Mouse (Mus musculus) lung, embryonic 16.5 days (tissue): Measurements from ENCODE around the gene Eif4enif1. TPM values are rescaled to one million over a fixed set of nuclear protein-coding genes. Genes with fewer than 3 reads are reported as not detected.
"Not testable (repeated sequence)": the region's sequence is repeated elsewhere in the genome, so short reads cannot be mapped to it uniquely, and the experiment has no call there.

ENCODE experiments used
- ATAC-seq: fragments of 200-750 bp; cut with Nextera tagmentation; 2 replicates; pipeline ENCODE4 v1.8.0; 2017; ENCODE audit warnings: low read depth, mild to moderate bottlenecking, moderate library complexity
- H3K27ac ChIP-seq: fragments of 300-500 bp; sonication (generic); 2 replicates; pipeline ENCODE4 v1.5.1; 2014; ENCODE audit warnings: mild to moderate bottlenecking, control low read depth, low read length
- H3K27me3 ChIP-seq: fragments of 300-500 bp; sonication (generic); 2 replicates; pipeline ENCODE4 v1.6.1; 2014; ENCODE audit warnings: low read depth, low read length, mixed read lengths; ENCODE audit not compliant: control insufficient read depth, insufficient read depth
- H3K36me3 ChIP-seq: fragments of 300-500 bp; sonication (generic); 2 replicates; pipeline ENCODE4 v1.6.1; 2014; ENCODE audit warnings: low read length; ENCODE audit not compliant: control insufficient read depth, insufficient read depth
- H3K4me1 ChIP-seq: fragments of 300-500 bp; sonication (generic); replicated peaks from 2 replicates; pipeline ENCODE4 v1.6.1; 2014; ENCODE audit warnings: low read length, mixed read lengths; ENCODE audit not compliant: control insufficient read depth, insufficient read depth
- H3K4me2 ChIP-seq: fragments of 300-500 bp; sonication (generic); 2 replicates; pipeline ENCODE4 v1.6.1; 2014; ENCODE audit warnings: low read depth, low read length, control low read depth
- H3K4me3 ChIP-seq: fragments of 300-500 bp; sonication (generic); 2 replicates; pipeline ENCODE4 v1.5.1; 2014; ENCODE audit warnings: mild to moderate bottlenecking, low read length, control low read depth
- H3K9ac ChIP-seq: fragments of 300-500 bp; sonication (generic); 2 replicates; pipeline ENCODE4 v1.6.1; 2014; ENCODE audit warnings: low read length, control low read depth
- H3K9me3 ChIP-seq: fragments of 300-500 bp; sonication (generic); 2 replicates; pipeline ENCODE4 v1.6.1; 2016; ENCODE audit warnings: low read length; ENCODE audit not compliant: control insufficient read depth
- WGBS: fragments of 180-500 bp; shearing (Covaris S2); extraction: QIAGEN DNeasy Blood & Tissue Kit; methylation state at CpG from one replicate; pipeline ENCODE4 v1.1.7; 2014; 5-methylcytosine and 5-hydroxymethylcytosine counted together
- polyA plus RNA-seq: library from polyadenylated mRNA; unstranded; fragments of >200 nt; fragmentation: Nextera tagmentation; extraction: Ambion mirVana; gene quantifications from 2 replicates; pipeline ENCODE4 v1.2.1, GENCODE M21; 2015

Gene Eif4enif1
- polyA plus RNA-seq, result 34.8 and 37.5 TPM in 2 replicates

DNA sequence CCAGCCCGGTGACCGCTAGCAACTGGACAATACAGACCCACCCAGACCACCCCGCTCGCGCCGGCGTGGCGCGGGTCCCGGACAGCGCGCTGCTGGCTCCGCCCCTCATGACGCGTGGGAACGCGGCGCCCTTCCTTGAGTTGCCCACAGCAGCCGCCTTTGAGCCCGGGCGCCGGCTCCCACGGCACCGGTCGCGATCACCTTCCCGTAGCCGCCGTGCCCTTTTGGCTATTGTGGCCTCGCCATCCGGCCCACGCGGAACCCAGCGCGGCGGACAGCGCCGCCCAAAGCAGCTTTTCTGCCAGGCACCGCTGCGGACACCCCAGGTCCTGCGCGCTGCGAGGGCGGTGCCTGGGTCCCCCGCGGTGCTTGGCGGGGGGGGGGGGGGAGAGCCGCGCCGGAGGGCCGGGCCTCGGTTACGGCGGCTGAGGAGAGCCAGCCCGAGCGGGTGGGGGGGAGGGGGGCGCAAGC lies at the start of gene Eif4enif1:
Gene Eif4enif1, plus strand, starts transcription at position 162 of the 471 bp plus-strand sequence.
- Histone ChIP-seq H3K9ac (peak within 1 kb of the TSS; percentile 58), H3K27me3 (no peaks in the 10 kb centered on the region), H3K4me1 (no peaks in the 10 kb centered on the region; the same call in 1 of the 2 replicates), H3K27ac (peak within 1 kb of the TSS; percentile 4), H3K36me3 (peaks cover 5% of the 10 kb centered on the region; the same call in 1 of the 2 replicates), H3K4me3 (peak within 1 kb of the TSS; percentile 48), H3K4me2 (peak within 1 kb of the TSS; percentile 31), H3K9me3 (no peaks in the 10 kb centered on the region)
- WGBS, result under 1% methylated on average over 44 of the region's 57 CpGs
- peak; percentile 86 for ATAC-seq

DNA sequence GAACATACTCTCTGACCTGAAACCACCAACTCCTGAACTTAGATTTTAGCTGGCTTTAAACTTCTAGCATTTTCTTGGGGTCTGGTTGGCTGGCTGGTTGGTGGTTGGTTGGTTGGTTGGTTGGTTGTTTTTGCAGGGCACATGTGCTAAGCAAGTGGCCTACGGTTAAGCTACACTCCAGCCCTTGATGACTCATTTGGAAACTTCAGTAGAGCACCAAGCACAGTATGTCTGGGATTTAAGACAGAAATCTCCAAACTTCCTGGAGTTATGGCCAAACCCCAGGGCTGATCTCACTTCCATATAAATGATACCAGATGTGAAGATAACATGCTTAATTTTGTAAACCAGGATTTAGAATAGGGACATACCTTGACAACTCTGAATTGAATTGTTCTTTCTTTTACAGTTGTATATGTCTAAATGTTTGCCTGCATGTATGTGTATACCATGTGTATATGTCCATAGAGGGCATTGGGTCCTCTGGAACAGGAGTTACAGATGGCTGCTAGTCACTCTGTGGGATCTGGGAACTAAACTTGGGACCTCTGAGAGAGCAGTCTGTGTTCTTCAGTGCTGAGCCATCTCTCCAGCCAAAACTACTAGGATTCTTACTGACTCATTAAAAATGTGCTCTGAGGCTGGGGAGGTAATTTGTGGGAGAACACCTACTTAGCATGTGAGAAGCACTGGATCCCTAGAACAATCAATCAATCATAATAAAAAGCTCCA lies 48.4 kb upstream of the Eif4enif1 start:
- not testable (repeated sequence) for H3K9ac ChIP-seq, H3K27ac ChIP-seq, H3K4me1 ChIP-seq, H3K36me3 ChIP-seq, H3K4me3 ChIP-seq, H3K9me3 ChIP-seq, H3K27me3 ChIP-seq, H3K4me2 ChIP-seq
- 78% methylated on average over 1 of the region's 1 CpGs for WGBS
- peak; percentile 32 for ATAC-seq

DNA sequence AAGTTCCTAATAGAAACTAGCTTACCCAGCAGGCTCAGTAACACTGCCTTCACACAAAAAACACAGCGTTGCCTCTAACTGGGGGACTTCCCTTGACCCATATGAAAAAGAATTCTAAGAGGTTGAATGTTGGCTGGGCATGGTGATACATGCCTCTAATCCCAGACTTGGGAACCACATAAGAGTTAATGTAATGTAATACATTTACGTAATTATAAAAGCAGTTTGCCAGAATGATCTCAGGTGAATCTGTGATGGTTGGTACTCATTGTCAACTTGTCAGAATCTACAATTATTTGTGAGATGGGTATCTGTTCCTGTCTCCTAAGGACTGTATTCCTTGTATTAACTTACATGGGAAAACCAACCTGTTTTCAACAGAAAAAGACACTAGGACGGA lies 45.2 kb upstream of the Eif4enif1 start:
- H3K9ac ChIP-seq, H3K27ac ChIP-seq, H3K36me3 ChIP-seq, H3K4me2 ChIP-seq, H3K4me1 ChIP-seq, H3K4me3 ChIP-seq, H3K9me3 ChIP-seq, ATAC-seq, H3K27me3 ChIP-seq: not testable (repeated sequence)
- WGBS, result 84% methylated on average over 1 of the region's 3 CpGs

DNA sequence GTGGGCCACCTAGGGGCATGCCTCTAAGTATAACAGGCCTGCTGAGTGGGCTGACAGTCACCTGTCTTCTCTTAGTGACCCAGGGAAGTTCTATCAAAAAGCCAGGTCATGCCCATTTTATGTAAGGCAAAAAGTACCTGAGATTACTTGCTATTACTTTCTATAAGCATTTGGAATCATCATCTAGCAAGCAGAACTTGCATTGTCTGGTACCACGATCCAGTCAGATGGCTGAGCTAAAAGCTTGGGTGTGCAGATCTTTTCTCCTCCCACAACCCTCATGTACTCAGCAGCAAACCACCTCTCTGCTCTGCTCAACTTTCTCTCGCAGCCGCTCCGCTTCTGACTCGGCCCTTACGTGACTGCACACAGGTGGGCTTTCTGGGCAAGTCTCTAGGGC lies 44.2 kb upstream of the Eif4enif1 start:
- H3K9me3 ChIP-seq, H3K9ac ChIP-seq, ATAC-seq, H3K4me3 ChIP-seq, H3K27me3 ChIP-seq, H3K27ac ChIP-seq, H3K4me2 ChIP-seq, H3K36me3 ChIP-seq, H3K4me1 ChIP-seq: not testable (repeated sequence)
- 90% methylated on average over 6 of the region's 6 CpGs for WGBS

DNA sequence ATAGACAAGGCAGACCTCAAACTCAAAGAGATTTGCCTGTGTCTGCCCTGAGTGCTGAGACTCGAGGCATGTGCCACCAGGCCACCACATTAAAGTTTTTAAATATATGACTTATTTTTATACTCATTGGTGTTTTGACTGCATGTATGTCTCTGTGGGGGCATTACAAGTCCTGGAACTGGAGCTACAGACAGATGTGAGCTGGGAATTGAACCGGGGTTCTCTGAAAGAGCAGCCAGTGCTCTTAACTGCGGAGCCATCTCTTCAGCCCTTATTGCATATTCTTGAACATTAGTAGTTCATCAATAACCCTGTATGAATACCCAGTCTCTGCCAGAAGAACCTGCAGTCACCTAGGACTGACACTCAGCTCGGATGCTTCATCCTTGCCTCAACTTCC lies 43.4 kb upstream of the Eif4enif1 start:
- H3K27ac ChIP-seq, H3K27me3 ChIP-seq, H3K4me2 ChIP-seq, H3K9ac ChIP-seq, H3K9me3 ChIP-seq, H3K36me3 ChIP-seq, ATAC-seq, H3K4me3 ChIP-seq, H3K4me1 ChIP-seq: not testable (repeated sequence)
- 82% methylated on average over 4 of the region's 4 CpGs for WGBS

DNA sequence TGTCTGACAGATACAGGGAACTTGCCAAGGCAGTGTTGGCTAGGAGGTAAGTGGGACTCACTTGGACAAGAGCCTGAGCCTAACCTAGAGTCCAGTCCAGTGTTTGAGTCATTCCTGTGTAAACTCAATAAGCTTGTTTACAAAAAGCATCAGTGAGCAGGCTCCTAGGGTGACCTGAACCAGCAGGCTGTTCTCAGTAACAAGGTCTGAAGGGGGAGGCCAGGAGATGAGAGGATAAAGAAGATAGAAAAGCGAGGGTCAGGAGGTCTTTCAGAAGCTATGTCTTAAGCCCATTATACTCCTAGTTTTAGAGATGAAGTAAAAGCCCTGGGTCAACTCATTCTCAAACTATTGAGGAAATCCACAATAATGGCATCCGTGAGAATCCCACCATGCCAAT lies 40.8 kb upstream of the Eif4enif1 start:
- not testable (repeated sequence) for H3K27ac ChIP-seq, H3K36me3 ChIP-seq, H3K27me3 ChIP-seq, H3K9me3 ChIP-seq, ATAC-seq, H3K4me3 ChIP-seq, H3K4me1 ChIP-seq, H3K4me2 ChIP-seq, H3K9ac ChIP-seq
- WGBS, result 40% methylated on average over 1 of the region's 2 CpGs

DNA sequence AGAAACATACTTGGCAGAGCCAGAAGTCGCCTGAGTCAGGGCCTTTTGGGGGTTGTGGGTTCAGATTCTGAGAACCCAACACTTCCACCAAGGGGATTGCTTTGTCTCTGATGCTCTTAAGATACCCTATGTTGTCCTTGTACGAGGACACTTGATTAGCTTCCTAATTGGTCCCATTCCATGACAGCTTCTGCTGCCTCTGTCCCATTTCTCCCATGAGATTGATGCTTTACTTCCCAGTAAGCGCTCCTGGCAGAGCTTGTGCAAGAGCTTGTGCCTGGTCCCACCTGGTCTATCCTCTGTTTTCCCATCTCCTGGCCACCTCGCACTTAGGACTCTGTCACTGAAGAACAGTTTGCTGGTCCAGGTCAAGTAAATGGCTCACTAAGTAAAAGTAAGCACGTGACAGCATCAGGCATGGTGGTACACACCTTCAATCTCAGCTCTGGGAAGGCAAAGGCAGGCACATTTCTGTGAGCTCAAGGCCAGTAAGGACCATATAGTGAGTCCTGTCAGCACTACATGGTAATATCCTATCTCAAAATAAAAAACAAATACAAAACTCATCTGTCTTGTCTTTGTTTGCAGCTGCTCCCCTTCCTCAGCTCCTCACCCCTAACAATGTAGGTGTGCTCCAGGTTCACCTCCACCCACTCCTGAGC lies 39.8 kb upstream of the Eif4enif1 start:
- H3K9ac ChIP-seq, H3K4me1 ChIP-seq, H3K4me2 ChIP-seq, H3K27me3 ChIP-seq, H3K36me3 ChIP-seq, H3K9me3 ChIP-seq, H3K4me3 ChIP-seq, H3K27ac ChIP-seq: not testable (repeated sequence)
- peak; percentile 38; the same call in 1 of the 2 replicates for ATAC-seq
- WGBS, result 57% methylated on average over 5 of the region's 5 CpGs

DNA sequence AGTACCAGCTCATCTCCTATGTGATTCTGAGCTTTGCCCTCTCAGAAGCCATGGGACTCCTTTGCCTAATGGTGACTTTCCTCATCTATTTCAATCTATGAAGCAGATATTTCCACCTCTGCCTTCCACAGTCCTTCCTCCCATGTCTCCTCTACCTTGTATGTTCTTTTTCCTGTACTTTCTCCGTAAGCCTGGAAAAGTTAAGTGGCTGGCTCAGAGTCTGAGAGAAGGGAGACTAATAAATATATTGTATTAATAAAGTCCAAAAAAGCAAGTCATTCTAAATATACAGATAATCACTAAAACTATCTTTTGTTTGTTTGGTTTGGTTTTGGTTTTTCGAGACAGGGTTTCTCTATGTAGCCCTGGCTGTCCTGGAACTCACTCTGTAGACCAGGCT lies 39.1 kb upstream of the Eif4enif1 start:
- not testable (repeated sequence) for H3K4me1 ChIP-seq, H3K4me3 ChIP-seq, H3K27ac ChIP-seq, H3K9ac ChIP-seq, H3K27me3 ChIP-seq, H3K36me3 ChIP-seq, H3K9me3 ChIP-seq, ATAC-seq, H3K4me2 ChIP-seq
- WGBS, result 87% methylated on average over 2 of the region's 2 CpGs

DNA sequence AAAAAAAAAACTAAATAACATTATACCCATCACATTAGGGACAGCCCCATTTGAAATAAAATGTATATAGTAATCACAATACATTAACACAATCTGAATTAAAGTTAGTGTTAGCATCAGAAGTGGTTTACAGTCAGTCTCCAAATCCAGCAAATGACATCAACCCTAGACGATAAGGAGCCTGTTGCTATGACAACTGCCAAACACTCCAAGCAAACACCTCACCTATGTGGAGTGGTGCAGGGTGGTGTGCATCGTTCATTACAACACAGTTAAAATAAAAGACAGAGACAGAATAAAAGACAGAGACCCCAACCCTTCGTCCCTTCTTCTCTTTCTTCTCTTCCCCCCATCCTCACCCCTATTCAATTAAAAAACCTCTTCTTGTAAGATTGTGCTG lies 38.5 kb upstream of the Eif4enif1 start:
- not testable (repeated sequence) for H3K9me3 ChIP-seq, H3K9ac ChIP-seq, ATAC-seq, H3K4me1 ChIP-seq, H3K27me3 ChIP-seq, H3K4me3 ChIP-seq, H3K36me3 ChIP-seq, H3K27ac ChIP-seq, H3K4me2 ChIP-seq
- 34% methylated on average over 3 of the region's 3 CpGs for WGBS
